Mouse (Mus musculus): Measurements from ENCODE around the gene Tagap1. TPM values are rescaled to one million over a fixed set of nuclear protein-coding genes. Genes with fewer than 3 reads are reported as not detected.
"Not testable (repeated sequence)": the region's sequence is repeated elsewhere in the genome, so short reads cannot be mapped to it uniquely, and the experiment has no call there.

Gene Tagap1
- polyA plus RNA-seq (2015; fragmentation: Nextera tagmentation; extraction: Ambion mirVana), result 13.1 and 13.5 TPM in 2 replicates

DNA sequence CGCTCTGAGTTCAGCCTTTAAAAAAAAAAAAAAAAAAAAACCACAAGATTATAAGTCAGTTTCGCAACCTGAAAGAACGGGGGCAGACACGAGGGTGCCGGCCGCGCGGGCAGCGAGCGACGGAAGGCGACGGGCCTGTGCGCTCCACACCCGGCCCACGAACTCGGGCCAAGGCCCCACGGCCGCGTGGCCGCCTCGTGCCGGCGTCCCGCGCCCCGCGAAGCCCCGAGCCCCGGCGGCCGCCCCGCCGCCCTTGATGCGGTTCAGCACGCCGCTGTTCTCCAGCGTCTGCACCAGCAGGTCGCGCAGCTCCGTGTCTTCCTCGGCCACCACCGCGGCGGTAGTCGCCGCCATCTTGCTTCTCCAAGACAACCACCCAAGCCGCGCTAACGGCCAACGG is at the start of gene Tagap1:
Gene Tagap1, minus strand, starts transcription at position 381 of the 400 bp plus-strand sequence.
- H3K36me3 ChIP-seq (replicated peaks); H3K9me3 ChIP-seq (replicated peaks); H3K4me1 ChIP-seq (replicated peaks); H3K27me3 ChIP-seq: not testable (repeated sequence)
- H3K27ac ChIP-seq (replicated peaks), result peak within 1 kb of the TSS; percentile 70; the same call in 1 of the 2 replicates
- H3K4me2 ChIP-seq, result peak within 1 kb of the TSS; percentile 64
- H3K9ac ChIP-seq, result peak within 1 kb of the TSS; percentile 62
- H3K4me3 ChIP-seq (replicated peaks), result peak within 1 kb of the TSS; percentile 66
- ATAC-seq (ENCODE audit: insufficient read depth), result peak; percentile 40
- WGBS (ENCODE audit: insufficient replicate concordance), result under 1% methylated on average over 42 of the region's 51 CpGs

- 32% methylated on average over 7 of the region's 9 CpGs for WGBS (ENCODE audit: insufficient replicate concordance)
- not testable (repeated sequence) for ATAC-seq (ENCODE audit: insufficient read depth); H3K27me3 ChIP-seq
Observed at GRCm38 (mm10) chr17:7009901-7010300, 48.9 kb upstream of the Tagap1 start.

GRCm38 (mm10) chr17:7009440-7009839 is 48.5 kb upstream of the Tagap1 start:
- H3K27ac ChIP-seq (replicated peaks); ATAC-seq (ENCODE audit: insufficient read depth); H3K36me3 ChIP-seq (replicated peaks); H3K4me2 ChIP-seq; H3K27me3 ChIP-seq; H3K9me3 ChIP-seq (replicated peaks); H3K4me1 ChIP-seq (replicated peaks); H3K4me3 ChIP-seq (replicated peaks); H3K9ac ChIP-seq: not testable (repeated sequence)
- no CpG with 5 or more reads among the region's 7 CpGs for WGBS (ENCODE audit: insufficient replicate concordance)

More at GRCm38 (mm10) chr17:7009901-7010300, 48.9 kb upstream of the Tagap1 start:
- H3K4me2 ChIP-seq; H3K4me1 ChIP-seq (replicated peaks); H3K36me3 ChIP-seq (replicated peaks); H3K4me3 ChIP-seq (replicated peaks); H3K27ac ChIP-seq (replicated peaks); H3K9me3 ChIP-seq (replicated peaks); H3K9ac ChIP-seq: not testable (repeated sequence)

DNA sequence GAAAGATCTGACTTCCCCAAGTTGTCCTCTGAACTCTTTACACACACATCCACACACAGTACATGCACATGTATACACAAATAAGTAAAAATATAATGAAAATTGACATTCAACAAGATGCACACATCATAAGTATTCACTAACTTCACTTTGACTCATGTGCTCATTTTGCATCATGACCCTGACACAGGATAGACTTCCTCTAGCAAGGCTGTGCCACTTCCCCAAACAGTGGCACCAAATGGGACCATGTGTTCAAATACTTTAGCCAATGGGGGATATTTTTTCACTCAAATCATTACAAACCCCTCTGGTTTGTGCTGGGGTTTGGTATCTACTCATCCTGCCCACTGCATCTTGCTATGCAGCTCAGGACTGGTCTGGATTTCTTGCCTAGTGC is 47.9 kb upstream of the Tagap1 start:
- not testable (repeated sequence) for H3K9ac ChIP-seq; H3K36me3 ChIP-seq (replicated peaks); ATAC-seq (ENCODE audit: insufficient read depth); H3K4me1 ChIP-seq (replicated peaks); H3K4me3 ChIP-seq (replicated peaks); H3K27me3 ChIP-seq; H3K4me2 ChIP-seq; H3K27ac ChIP-seq (replicated peaks); H3K9me3 ChIP-seq (replicated peaks)

DNA sequence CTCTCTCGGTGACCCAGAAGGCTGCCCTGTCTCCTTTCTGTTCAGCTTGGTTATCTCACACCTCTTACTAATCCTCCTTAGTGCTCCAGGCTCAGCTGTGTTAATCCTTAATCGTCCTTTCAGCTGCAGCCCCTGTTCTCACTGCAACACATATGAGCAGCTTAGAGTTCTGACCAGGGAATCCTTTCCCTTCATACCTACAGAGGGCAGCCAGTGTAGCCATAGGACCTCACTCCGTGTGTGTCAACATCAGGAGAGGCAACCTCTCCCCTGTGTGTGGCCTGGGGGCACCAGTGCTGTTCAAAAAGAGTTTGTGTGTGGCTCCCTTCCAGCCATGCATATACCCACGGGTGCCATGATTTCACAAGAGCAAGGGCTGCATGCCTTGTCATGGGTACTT is 44.7 kb upstream of the Tagap1 start:
- not testable (repeated sequence) for H3K4me2 ChIP-seq; ATAC-seq (ENCODE audit: insufficient read depth); H3K27ac ChIP-seq (replicated peaks); H3K27me3 ChIP-seq; H3K9me3 ChIP-seq (replicated peaks); H3K4me3 ChIP-seq (replicated peaks); H3K9ac ChIP-seq; H3K4me1 ChIP-seq (replicated peaks); H3K36me3 ChIP-seq (replicated peaks)
- WGBS (ENCODE audit: insufficient replicate concordance), result 39% methylated on average over 3 of the region's 4 CpGs

DNA sequence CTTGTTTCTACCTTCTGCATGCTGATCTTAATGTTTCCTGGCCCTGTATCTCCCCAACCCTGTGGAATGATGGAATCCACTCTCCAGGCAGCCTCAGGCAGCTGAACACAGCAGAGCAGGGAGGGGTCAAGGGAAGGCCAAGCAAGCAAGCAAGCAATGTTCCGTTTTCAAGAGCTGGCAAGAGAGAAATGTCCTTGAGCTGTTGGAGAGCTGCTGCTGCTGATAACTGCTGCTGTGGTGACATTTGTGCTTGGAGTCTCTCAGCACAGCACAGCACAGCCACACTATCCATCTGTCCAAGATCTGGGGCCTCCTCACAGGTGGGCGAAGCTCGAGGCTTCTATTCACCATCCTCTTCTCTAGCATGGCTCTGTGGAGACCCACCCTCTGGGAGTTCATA is 42.4 kb upstream of the Tagap1 start:
- not testable (repeated sequence) for H3K9me3 ChIP-seq (replicated peaks); H3K4me1 ChIP-seq (replicated peaks); H3K36me3 ChIP-seq (replicated peaks); H3K4me3 ChIP-seq (replicated peaks); H3K27ac ChIP-seq (replicated peaks); H3K4me2 ChIP-seq; ATAC-seq (ENCODE audit: insufficient read depth); H3K9ac ChIP-seq; H3K27me3 ChIP-seq
- no CpG with 5 or more reads among the region's 3 CpGs for WGBS (ENCODE audit: insufficient replicate concordance)

DNA sequence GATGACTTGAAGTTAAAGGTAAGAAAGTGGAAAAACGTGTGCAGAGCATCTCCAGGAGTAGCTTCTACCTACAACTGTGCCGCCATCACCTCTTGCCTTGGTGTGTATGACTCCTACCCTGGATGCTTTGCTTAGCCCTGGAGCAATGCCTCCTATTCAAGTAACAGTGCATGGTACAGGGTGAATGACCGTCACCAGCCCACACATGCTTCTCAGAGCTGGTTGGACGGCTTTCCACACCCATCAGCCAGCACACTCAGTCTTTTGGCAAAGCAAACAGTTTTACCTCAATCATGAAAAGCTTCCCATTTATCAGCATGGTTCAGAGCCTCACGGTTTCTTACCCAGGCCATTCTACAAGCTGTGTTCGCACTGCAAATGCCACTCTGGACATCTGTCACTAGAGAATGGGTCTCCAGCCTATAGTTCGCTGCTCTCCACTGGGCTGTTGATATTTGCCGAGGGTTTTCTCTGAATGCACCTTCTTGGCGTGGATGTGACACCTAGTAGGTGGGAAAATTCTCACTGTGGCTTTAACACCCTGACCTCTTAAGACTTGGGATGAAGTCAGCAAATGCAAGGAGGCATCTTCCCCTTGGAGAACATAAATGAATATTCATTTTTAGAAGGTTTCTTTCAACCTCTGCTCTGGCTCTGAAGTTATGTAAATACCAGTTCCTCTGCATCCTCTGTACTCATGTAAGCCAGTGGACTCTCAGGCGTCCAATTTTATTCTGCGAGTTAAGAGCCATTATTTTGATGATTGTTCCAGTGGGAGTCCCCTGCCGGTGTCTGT is 41.0 kb upstream of the Tagap1 start:
- not testable (repeated sequence) for H3K4me2 ChIP-seq; H3K27me3 ChIP-seq; H3K4me3 ChIP-seq (replicated peaks); ATAC-seq (ENCODE audit: insufficient read depth); H3K9ac ChIP-seq; H3K27ac ChIP-seq (replicated peaks); H3K4me1 ChIP-seq (replicated peaks); H3K9me3 ChIP-seq (replicated peaks); H3K36me3 ChIP-seq (replicated peaks)
- WGBS (ENCODE audit: insufficient replicate concordance), result 69% methylated on average over 10 of the region's 12 CpGs

DNA sequence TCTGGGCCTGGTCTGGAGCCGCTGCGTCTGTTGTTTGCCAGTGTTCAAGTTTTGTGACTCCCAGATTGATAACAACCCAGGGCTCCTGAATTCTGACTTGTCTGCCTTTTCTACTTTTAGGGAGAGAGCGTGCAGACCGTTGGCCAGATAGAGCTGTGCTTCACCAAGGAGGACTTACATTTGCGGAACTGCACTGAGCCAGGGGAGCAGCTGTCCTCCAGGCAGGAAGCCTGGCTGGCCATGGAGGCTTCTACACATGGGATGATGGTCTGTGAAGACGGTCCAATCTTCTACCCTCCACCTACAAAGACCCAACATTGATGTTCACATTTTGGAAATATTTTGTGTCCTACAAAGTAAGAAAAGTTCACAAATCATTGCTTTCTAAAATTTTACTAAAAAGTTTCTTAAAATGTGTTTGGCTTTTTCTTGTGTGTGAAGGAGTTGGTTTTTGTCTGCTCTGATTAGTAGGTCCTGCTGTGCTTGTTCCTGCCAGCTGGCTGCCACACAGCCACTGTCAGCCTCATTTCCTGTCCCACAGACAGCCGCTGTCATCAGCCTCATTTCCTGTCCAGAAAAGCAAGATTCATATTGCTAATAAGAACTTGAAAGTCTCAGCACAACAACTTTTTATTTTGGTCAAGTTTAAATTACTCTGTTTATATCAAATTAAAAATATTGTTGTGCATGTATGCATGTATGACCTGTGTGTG is 37.0 kb upstream of the Tagap1 start:
- not testable (repeated sequence) for H3K4me3 ChIP-seq (replicated peaks); ATAC-seq (ENCODE audit: insufficient read depth); H3K27ac ChIP-seq (replicated peaks); H3K27me3 ChIP-seq; H3K9me3 ChIP-seq (replicated peaks); H3K36me3 ChIP-seq (replicated peaks); H3K4me1 ChIP-seq (replicated peaks); H3K4me2 ChIP-seq; H3K9ac ChIP-seq
- WGBS (ENCODE audit: insufficient replicate concordance), result 64% methylated on average over 1 of the region's 7 CpGs

- H3K27ac ChIP-seq (replicated peaks); H3K27me3 ChIP-seq; H3K9me3 ChIP-seq (replicated peaks); ATAC-seq (ENCODE audit: insufficient read depth); H3K9ac ChIP-seq; H3K4me2 ChIP-seq; H3K36me3 ChIP-seq (replicated peaks); H3K4me1 ChIP-seq (replicated peaks); H3K4me3 ChIP-seq (replicated peaks): not testable (repeated sequence)
- 68% methylated on average over 8 of the region's 8 CpGs for WGBS (ENCODE audit: insufficient replicate concordance)
Observed at GRCm38 (mm10) chr17:6996826-6997225, 35.9 kb upstream of the Tagap1 start.

- not testable (repeated sequence) for H3K4me1 ChIP-seq (replicated peaks); H3K4me2 ChIP-seq; H3K9me3 ChIP-seq (replicated peaks); H3K9ac ChIP-seq; H3K36me3 ChIP-seq (replicated peaks); H3K27ac ChIP-seq (replicated peaks); H3K4me3 ChIP-seq (replicated peaks); H3K27me3 ChIP-seq
- peak; percentile 25; the same call in 1 of the 2 replicates for ATAC-seq (ENCODE audit: insufficient read depth)
- no CpG with 5 or more reads among the region's 6 CpGs for WGBS (ENCODE audit: insufficient replicate concordance)
Observed at GRCm38 (mm10) chr17:6995504-6995903, 34.5 kb upstream of the Tagap1 start.

- H3K9me3 ChIP-seq (replicated peaks), result not testable (repeated sequence)
- WGBS (ENCODE audit: insufficient replicate concordance), result 75% methylated on average over 1 of the region's 1 CpGs
Observed at GRCm38 (mm10) chr17:6986118-6986517, 25.2 kb upstream of the Tagap1 start.

More at GRCm38 (mm10) chr17:6986118-6986517, 25.2 kb upstream of the Tagap1 start:
- H3K27me3 ChIP-seq; ATAC-seq (ENCODE audit: insufficient read depth); H3K4me1 ChIP-seq (replicated peaks); H3K36me3 ChIP-seq (replicated peaks); H3K4me3 ChIP-seq (replicated peaks); H3K9ac ChIP-seq; H3K27ac ChIP-seq (replicated peaks); H3K4me2 ChIP-seq: not testable (repeated sequence)

Data from liver, embryonic 15.5 days (tissue).